Mouse (Mus musculus): ENCODE results near the gene Bin2.

DNA sequence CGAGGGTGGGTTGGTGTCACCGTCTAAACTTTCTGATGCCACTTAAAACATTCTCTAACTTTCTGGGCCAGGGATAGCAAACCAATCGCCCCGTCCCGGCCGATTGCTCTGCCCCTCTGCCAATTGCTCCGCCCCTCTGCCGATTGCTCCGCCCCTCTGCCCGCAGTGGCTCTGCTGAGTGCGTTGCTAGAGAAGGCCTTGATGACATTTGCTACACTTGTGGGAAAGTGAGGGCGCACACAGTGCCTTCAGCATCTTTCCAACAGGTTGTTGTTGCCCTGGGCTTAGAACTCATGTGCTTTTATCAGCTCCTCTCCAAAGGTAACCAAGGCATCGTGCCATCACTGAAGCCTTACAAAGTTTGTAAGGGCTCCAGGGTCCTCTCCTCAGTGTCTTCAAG lies 15.9 kb upstream of the Bin2 start:
- TF ChIP-seq CTCF (IDR thresholded peaks at IDR 0.05; ENCODE audit: low read depth) (no peak), EP300 (IDR thresholded peaks at IDR 0.05; ENCODE audit: low read depth) (no peak)
